Mouse (Mus musculus) adrenal gland, postnatal 25 days (tissue): ENCODE results near the gene Ucp1. TPM values are rescaled to one million over a fixed set of nuclear protein-coding genes. Genes with fewer than 3 reads are reported as not detected.
A peak's percentile ranks its signal among the peaks of the same experiment; 100 is the strongest.

ENCODE experiments used
- DNase-seq: peaks from one replicate; pipeline ENCODE4 v3.0.0; 2021; ENCODE audit warnings: mixed read lengths
- total RNA-seq: library from RNA; stranded (reverse); gene quantifications from 2 replicates; pipeline ENCODE4 v1.2.3, GENCODE M21; 2021

Ucp1 gene
- total RNA-seq, 1 experiment from 2014 or later, result 500 TPM

- DNase-seq, result peak; percentile 99
Observed at GRCm38 (mm10) chr8:83331899-83332697, 41.9 kb downstream of the Ucp1 start, which contains the start of gene Elmod2. Elmod2 (minus strand) TSS chr8:83332486.

DNA sequence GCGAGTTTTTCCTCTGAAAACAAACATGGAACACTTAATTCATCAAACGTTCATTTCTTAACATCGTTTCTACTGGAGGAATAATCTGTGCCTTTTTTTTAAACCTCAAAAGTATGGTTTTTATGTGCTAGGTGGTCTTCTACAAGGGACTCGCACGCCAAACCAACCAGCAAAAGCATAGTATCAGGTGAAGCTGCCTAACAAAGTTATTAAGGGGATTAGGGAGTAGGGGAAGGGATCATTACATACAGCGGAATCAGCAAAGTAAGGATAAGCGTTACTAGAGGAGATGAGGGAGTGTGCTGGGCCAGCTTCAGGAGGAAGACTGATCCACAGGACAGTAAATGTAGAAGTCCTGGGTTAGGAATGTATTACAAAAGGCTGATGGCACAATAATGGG is 42.7 kb downstream of the Ucp1 start:
- DNase-seq, result no peak

GRCm38 (mm10) chr8:83342076-83342475 is 51.9 kb downstream of the Ucp1 start:
- no peak for DNase-seq

DNA sequence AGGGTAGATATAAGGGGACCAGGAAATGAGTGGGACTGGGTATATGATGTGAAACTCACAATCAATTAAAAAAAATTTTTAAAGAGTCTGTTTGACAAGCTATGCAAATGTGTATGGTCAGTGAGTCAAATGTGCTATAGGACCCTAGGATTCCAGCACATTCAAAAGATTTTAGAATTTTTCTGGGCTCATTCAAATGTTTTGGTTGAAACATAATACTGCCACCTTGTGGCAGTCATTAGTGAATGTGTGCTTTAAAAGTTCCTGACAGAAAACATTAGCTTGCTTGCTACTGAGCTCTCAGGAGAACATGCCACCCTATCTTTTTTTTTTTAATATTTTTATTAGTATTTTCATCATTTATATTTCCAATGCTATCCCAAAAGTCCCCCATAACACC is 52.5 kb downstream of the Ucp1 start:
- no peak for DNase-seq

Other genes with a start within 250 kb of the Ucp1 start
- gene Tbc1d9, start 125.0 kb upstream of the Ucp1 start, total RNA-seq, result 5.0 and 5.7 TPM in 2 replicates
- not detected in 2 replicates for gene Gm10645, start 124.2 kb upstream of the Ucp1 start, total RNA-seq
- gene Elmod2, start 42.1 kb downstream of the Ucp1 start, total RNA-seq, result 28.4 and 30.0 TPM in 2 replicates
- gene Mgat4d, start 58.1 kb downstream of the Ucp1 start, total RNA-seq, result not detected in 2 replicates
- gene Clgn, start 99.5 kb downstream of the Ucp1 start, total RNA-seq, result 0.18 TPM in 1 of 2 replicates, not detected in the other
- gene Scoc, start 168.0 kb downstream of the Ucp1 start, total RNA-seq, result 62.3 and 76.3 TPM in 2 replicates
- gene Olfr370, start 245.4 kb downstream of the Ucp1 start, total RNA-seq, result not detected in 2 replicates